Mouse (Mus musculus): ENCODE measurements around the gene Ppp5c. TPM values are rescaled to one million over a fixed set of nuclear protein-coding genes. Genes with fewer than 3 reads are reported as not detected.

Ppp5c gene
- total and polyA plus RNA-seq, 3 experiments: 125 to 223 (median 128) TPM

DNA sequence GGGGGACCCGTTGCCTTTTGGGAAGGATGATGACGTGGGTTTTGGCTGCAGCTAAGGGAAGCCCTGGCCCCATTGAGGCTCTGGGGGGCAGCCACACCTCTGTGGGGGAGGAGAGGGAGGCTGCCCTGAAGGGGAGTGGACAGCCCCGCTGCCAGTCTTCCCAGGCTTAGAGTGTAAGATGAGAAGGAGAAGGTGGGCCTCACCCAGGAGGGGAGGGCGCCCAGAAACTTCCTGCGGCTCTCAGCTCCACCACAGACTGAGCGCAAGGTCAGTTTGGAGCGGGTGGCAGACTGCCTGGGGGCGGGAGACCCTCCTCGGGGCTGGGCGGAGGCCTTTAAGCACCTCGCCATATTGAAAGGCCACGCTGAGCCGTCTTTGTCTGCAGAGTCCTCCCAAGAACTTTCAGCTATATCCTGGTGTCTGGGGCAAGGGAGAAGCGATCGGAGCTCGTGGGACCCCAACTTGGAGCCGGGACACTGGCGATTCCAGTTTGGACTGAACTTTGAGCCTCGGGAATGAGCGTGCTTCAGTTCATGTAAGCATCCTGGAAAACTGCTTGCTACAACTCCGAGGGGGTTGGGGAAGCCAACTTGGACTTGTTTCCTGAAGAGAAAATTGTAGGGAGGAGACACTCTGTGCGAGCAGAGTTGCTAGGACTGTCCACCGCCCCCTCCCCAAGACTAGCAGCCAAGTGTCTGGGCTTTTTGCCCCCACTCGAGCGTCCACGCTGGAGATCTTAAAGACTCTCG lies 33.9 kb downstream of the Ppp5c start:
- no peak for DNase-seq (ENCODE audit: extremely low read depth)
- no peak overlapping the region for H3K4me2 ChIP-seq (ENCODE audit: insufficient read depth, low read depth, poor library complexity, severe bottlenecking)
- no peak overlapping the region for H3K9ac ChIP-seq (ENCODE audit: insufficient read depth, low read depth)
- TF ChIP-seq ZMIZ1 (IDR thresholded peaks at IDR 0.05; ENCODE audit: low read depth, low read length) (no peak), HCFC1 (IDR thresholded peaks at IDR 0.05; ENCODE audit: low read depth, low read length) (no peak), TCF12 (IDR thresholded peaks at IDR 0.05; ENCODE audit: low read depth, low read length) (no peak), USF1 (IDR thresholded peaks at IDR 0.05; ENCODE audit: low read depth, low read length) (no peak), BHLHE40 (IDR thresholded peaks at IDR 0.05; ENCODE audit: low read depth, low read length) (no peak), USF2 (conservative IDR thresholded peaks at IDR 0.05; ENCODE audit: low read depth, low read length) (no peak), ELF1 (IDR thresholded peaks at IDR 0.05; ENCODE audit: low read depth, low read length) (no peak), SMC3 (IDR thresholded peaks at IDR 0.05; ENCODE audit: low read depth, low read length) (no peak), MXI1 (IDR thresholded peaks at IDR 0.05; ENCODE audit: low read depth, low read length) (no peak), CHD1 (IDR thresholded peaks at IDR 0.05; ENCODE audit: low read depth, low read length) (no peak), EP300 (IDR thresholded peaks at IDR 0.05; ENCODE audit: low read length) (no peak), RCOR1 (conservative IDR thresholded peaks at IDR 0.05; ENCODE audit: low read depth, low read length) (no peak), SIN3A (IDR thresholded peaks at IDR 0.05; ENCODE audit: low read length) (no peak), CHD2 (IDR thresholded peaks at IDR 0.05; ENCODE audit: low read length) (no peak), ZC3H11A (IDR thresholded peaks at IDR 0.05; ENCODE audit: low read depth, low read length) (no peak), JUND (conservative IDR thresholded peaks at IDR 0.05; ENCODE audit: low read depth, low read length) (no peak)
- H3K4me3 ChIP-seq (replicated peaks in 1 of 3; ENCODE audit: low read depth in 2 of 3, low read length in 2 of 3, poor library complexity in 1 of 3): no peak overlapping the region
- H3K27ac ChIP-seq (ENCODE audit: insufficient read depth, low read depth): no peak overlapping the region
- no peaks in the 10 kb centered on the region for H3K9me3 ChIP-seq (replicated peaks; ENCODE audit: low read length)
- H3K79me2 ChIP-seq (replicated peaks; ENCODE audit: control insufficient read depth, extremely low read depth, insufficient read depth, poor library complexity, severe bottlenecking): no peaks in the 10 kb centered on the region
- H3K4me1 ChIP-seq (ENCODE audit: control insufficient read depth in 1 of 2, insufficient read depth in 2 of 2): peaks cover 3 to 8% of the 10 kb centered on the region in 2 experiments; a peak in 3 of 4 replicates
- H3K27me3 ChIP-seq (replicated peaks): no peaks in the 10 kb centered on the region
- in situ Hi-C loops (cut with MboI; ENCODE audit: low pct_ligation_motif_present, low pct_unique_long_range_greater_than_20kb, low sequenced_read_pairs) (no loop called here), dilution Hi-C loops (cut with MboI; ENCODE audit: extremely low pct_ligation_motif_present, extremely low pct_unique_long_range_greater_than_20kb, low sequenced_read_pairs) (no loop called here)
- no peaks in the 10 kb centered on the region for H3K36me3 ChIP-seq (replicated peaks in 1 of 2; ENCODE audit: control insufficient read depth in 1 of 2, insufficient read depth in 1 of 2, low read length in 1 of 2)

DNA sequence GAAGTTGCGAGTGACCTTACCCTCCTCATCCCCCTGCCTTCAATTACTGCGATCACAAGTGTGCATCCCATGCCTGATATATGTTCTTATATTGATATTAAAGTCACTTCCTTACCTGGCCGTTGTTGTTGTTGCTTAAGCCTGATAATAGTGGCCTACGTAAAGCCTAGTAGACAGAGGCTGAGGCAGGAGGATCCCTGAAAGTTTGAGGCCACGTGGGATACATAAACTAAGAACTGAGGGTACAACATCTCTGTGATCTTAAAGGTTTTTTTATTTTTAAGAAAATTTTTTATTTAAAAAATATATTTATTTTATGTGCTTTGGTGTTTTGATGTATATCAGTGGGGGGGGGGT lies 35.3 kb downstream of the Ppp5c start, which contains the start of gene Ccdc8:
Ccdc8 (plus strand) TSS at position 258 of the 357 bp plus-strand sequence.
- Histone ChIP-seq H3K36me3 (replicated peaks in 1 of 2; ENCODE audit: control insufficient read depth in 1 of 2, insufficient read depth in 1 of 2, low read length in 1 of 2) (no peaks in the 10 kb centered on the region), H3K9ac (ENCODE audit: insufficient read depth, low read depth) (no peak within 1 kb of the TSS), H3K4me3 (replicated peaks in 1 of 3; ENCODE audit: low read depth in 2 of 3, low read length in 2 of 3, poor library complexity in 1 of 3) (no peak within 1 kb of the TSS), H3K27ac (ENCODE audit: insufficient read depth, low read depth) (no peak within 1 kb of the TSS), H3K4me1 (ENCODE audit: control insufficient read depth in 1 of 2, insufficient read depth in 2 of 2) (peaks cover 3 to 8% of the 10 kb centered on the region in 2 experiments; a peak in 3 of 4 replicates), H3K79me2 (replicated peaks; ENCODE audit: control insufficient read depth, extremely low read depth, insufficient read depth, poor library complexity, severe bottlenecking) (no peaks in the 10 kb centered on the region), H3K27me3 (replicated peaks) (no peaks in the 10 kb centered on the region), H3K9me3 (replicated peaks; ENCODE audit: low read length) (no peaks in the 10 kb centered on the region), H3K4me2 (ENCODE audit: insufficient read depth, low read depth, poor library complexity, severe bottlenecking) (no peak within 1 kb of the TSS)
- in situ Hi-C loops (cut with MboI; ENCODE audit: low pct_ligation_motif_present, low pct_unique_long_range_greater_than_20kb, low sequenced_read_pairs): no loop called here
- dilution Hi-C loops (cut with MboI; ENCODE audit: extremely low pct_ligation_motif_present, extremely low pct_unique_long_range_greater_than_20kb, low sequenced_read_pairs): no loop called here
- no peak for DNase-seq (ENCODE audit: extremely low read depth)
- TF ChIP-seq EP300 (IDR thresholded peaks at IDR 0.05; ENCODE audit: low read length): no peak
- no peak for TF ChIP-seq JUN (IDR thresholded peaks at IDR 0.05; ENCODE audit: insufficient read depth, low read depth, low read length)
- no peak for TF ChIP-seq MYC (IDR thresholded peaks at IDR 0.05; ENCODE audit: low read depth, low read length)
- no peak for TF ChIP-seq ZNF384 (IDR thresholded peaks at IDR 0.05; ENCODE audit: low read depth, low read length)
- TF ChIP-seq CHD2 (IDR thresholded peaks at IDR 0.05; ENCODE audit: low read length): no peak
- TF ChIP-seq POLR2A (IDR thresholded peaks at IDR 0.05; ENCODE audit: low read depth, low read length): no peak
- no peak for TF ChIP-seq IRF4 (IDR thresholded peaks at IDR 0.05; ENCODE audit: low read depth, low read length)
